Mouse (Mus musculus): ENCODE measurements around the gene Tjp1.

Tjp1 gene

DNA sequence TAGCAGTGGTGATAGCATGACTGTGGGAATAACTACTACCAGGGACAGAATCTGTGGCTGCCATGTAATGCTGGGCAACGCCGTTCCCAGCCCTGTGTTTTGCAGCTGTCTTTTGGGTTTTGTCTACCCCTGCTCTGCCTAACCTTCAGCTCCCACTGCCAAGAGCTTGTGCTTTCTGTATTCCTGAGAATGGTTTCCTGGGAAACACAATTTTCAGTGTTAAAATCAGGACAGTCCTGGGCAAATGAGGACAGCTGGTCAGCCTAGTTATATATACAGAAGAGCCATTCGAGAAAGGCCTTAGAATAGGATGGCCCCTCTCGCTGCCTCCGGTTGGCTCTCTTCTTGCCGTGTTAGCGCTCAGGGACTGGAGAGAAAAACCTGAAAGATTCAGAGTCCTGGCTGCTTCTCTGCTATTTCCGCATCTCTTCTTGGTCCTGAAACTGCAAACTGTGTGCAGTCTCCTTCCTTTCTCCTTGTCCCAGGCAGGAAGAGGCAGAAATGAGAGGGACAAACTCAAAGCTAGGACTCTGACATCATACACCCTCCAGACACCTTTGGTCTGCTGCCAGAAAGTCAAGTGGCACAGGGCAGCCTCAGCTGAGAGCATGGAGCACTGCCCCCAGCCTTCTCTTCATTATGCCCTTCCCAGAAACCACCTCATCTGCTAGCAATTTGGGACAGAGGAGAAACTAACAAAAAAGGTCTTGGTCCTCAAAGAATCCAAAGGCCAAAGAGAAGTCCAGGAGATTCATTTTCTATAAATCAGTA lies 139.2 kb downstream of the Tjp1 start:
- DNase-seq (ENCODE audit: low spot score): no peak

- DNase-seq (ENCODE audit: low spot score): no peak
These were observed 139.9 kb downstream of the Tjp1 start for GRCm38 (mm10) chr7:65387560-65388175.

DNA sequence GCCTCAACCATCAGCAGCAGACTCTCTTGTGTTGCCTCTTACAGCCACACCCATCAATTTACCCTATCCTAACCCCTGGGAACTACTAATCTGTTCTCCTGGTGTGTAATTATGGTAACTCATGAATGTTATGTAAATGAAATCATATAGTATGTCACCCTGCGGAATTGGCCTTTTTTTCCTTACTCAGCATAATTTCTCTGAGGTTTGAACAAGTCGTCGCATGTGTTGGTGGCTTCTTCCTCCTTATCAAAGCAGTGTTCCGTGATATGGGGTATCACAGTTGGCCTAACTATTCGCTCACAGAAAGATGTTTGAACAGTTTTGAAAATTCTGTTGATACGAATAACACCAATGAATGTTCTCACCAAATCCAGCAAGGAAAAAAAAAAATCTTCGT lies 142.8 kb downstream of the Tjp1 start:
- DNase-seq (ENCODE audit: low spot score): no peak

DNA sequence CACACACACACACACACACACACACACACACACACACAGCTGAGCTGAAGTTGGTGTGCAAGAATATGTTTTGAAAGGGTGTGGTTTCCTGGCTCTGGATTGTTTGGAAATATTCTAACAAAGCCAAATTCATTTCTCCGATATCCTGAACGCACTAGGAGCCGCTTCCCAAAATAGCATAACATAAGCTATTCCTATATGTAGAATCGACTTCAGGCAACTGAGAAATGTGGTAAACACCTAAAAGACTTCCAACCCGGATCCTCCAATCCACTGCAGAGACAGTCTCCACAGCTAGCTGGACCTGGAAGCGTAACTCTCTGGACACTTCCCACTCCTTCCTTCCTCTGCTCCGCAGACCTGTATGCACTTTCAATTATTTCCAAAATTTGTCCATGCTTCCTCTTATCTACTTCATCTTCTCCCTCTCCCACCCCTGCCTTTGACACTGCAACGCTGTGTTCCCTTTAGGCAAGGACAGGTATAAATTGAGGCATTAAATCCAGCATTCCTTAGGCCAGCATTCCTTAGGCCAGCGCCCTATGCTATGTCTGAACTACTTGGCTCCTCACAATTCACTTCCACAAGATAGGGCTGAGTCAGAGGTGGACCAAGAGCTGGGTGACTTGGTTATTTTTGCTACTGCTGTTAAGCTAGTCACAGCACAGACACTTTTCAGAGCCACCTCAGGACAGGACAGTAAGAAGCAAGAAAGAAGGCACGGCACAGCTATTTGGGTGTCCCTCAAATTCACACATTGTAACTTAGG lies 144.9 kb downstream of the Tjp1 start:
- no peak for DNase-seq (ENCODE audit: low spot score)

GRCm38 (mm10) chr7:65381896-65382295 lies 145.7 kb downstream of the Tjp1 start:
- no peak for DNase-seq (ENCODE audit: low spot score)

DNA sequence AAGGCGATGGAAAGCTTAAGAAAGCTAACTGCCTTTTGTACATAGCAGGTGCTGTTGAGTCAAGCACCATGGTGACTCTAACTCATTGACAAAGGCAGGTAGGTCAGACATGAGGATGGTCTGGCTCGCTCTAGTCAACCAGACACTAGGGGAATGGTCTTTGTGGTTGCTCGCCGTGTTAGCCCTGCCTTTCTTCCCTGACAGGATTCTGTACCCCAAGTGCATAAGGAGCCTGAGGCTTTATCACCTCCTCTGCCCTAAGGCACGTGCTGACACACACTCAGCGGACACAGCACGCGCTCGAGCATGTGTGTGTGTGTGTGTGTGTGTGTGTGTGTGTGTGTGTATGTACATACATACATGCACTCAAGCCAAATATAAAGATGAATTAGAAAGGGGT lies 146.9 kb downstream of the Tjp1 start:
- no peak for DNase-seq (ENCODE audit: low spot score)

DNA sequence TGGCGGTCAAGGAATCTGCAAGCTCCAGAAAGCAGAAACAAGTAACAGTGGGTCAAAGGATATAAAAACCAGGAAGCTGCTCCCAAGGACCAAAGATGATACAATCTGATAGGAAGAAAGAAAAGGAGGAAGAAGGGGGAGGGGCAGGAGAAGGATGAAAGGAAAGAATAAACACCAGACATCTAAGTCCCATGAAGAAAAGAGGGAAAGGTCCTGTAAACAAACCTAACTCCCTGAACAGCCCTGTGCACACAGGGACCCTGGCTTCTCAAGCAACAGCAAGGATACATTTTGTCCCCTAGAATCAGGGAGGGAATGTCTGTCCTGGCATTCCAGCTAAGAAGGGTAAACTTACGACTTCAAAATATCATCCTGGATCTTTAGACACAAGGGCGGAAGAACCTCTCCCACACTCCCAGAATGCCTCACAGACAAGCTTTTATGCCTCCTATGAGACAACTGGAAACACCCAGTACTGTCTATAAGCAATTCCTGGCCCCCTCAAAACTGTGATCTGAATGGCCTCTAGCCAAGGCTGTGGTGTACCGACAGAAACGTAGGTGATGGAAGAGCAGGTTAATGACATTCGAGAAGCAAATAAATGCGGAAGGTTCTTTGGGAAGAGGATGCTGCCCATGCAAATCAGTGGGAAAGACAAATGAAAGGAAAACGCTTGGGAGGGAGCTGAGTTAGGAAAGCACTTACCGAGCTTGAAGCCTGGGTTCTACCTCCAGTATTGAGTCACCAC lies 148.6 kb downstream of the Tjp1 start:
- DNase-seq (ENCODE audit: low spot score): no peak

DNA sequence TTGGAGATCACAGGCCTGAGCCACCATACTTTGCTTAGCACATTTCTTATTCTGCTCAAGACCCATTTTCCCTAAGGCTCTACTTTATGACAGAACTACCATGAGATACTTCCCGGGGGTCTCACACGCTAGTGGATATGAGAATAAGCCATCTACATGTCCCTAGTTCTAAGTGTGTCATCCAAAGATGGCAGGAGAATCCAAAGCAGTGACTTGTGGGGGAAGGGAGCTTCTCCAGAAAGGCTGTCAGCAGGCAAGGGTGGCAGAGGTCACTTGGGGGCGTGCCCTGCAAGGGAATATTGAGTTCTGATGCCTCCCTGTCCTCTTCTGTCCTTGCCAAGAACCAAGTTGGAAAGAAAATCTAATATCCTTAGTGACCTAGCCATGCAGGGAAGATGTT lies 150.1 kb downstream of the Tjp1 start:
- DNase-seq (ENCODE audit: low spot score): no peak

GRCm38 (mm10) chr7:65375621-65376020 lies 152.0 kb downstream of the Tjp1 start:
- no peak for DNase-seq (ENCODE audit: low spot score)

DNA sequence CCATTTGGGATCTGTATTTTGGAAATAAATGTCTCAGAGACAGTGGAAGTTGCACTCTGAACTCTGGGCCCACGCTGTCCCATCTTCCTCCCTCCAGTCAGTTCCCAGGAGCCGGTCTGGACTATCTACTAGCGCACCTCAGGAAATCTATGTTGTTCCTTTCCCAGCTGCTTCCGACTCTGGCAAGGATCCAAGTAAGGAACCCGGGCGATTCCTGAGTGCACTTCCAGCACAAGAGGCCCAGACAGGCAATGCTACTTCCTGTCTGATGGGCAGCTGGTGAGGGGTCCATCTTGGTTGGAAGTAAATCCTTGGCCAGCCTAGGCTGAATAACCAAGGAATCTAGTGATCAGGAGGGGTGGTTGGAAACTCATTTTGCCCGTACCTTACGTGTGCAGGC lies 152.4 kb downstream of the Tjp1 start:
- DNase-seq (ENCODE audit: low spot score): no peak

GRCm38 (mm10) chr7:65373336-65373735 lies 154.2 kb downstream of the Tjp1 start:
- no peak for DNase-seq (ENCODE audit: low spot score)

DNA sequence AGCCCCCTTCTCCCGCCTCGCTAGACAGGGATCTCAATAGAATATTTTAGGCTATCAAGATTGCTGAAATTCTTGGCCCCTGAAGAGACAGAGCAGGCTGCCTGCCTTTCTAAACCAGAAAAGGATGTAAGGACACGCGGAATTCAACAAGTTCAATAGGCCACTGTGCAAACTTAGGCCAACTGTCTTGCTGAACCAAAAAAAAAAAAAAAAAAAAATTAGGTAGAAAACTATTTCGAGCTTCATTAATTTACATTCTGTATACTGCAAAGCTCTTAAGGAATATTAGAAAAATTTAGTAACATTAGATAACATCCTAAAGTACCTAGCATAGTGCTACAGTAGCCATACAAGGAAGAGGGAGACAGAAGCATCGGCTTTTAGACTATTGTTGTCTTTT lies 155.8 kb downstream of the Tjp1 start:
- no peak for DNase-seq (ENCODE audit: low spot score)

- DNase-seq (ENCODE audit: low spot score): peak; percentile 95
These were observed 156.6 kb downstream of the Tjp1 start for GRCm38 (mm10) chr7:65370787-65371616.

- DNase-seq (ENCODE audit: low spot score): peak; percentile 65
These were observed 157.2 kb downstream of the Tjp1 start for GRCm38 (mm10) chr7:65370381-65370786.

- DNase-seq (ENCODE audit: low spot score): no peak
These were observed 158.5 kb downstream of the Tjp1 start for GRCm38 (mm10) chr7:65369101-65369500.

GRCm38 (mm10) chr7:65367386-65368245 lies 160.0 kb downstream of the Tjp1 start:
- DNase-seq (ENCODE audit: low spot score): no peak

DNA sequence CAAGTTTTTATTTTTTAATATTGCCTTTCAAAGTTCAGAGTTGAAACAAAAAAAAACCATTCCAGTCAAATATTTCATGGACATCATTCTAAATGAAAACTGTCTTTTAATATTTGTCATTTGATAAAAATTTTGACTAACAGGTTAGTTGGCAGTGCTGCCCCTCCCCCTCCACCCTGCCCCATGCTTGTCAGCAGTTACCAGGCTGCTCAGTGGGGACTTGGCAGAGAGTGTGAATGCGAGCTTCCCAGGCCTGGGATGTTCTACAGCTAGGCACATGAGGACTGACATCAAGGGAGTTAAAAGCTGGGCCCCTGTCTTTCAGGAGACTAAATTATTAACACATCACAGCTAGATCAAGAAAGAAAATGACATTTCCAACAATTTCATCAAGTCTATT lies 161.4 kb downstream of the Tjp1 start:
- no peak for DNase-seq (ENCODE audit: low spot score)

DNA sequence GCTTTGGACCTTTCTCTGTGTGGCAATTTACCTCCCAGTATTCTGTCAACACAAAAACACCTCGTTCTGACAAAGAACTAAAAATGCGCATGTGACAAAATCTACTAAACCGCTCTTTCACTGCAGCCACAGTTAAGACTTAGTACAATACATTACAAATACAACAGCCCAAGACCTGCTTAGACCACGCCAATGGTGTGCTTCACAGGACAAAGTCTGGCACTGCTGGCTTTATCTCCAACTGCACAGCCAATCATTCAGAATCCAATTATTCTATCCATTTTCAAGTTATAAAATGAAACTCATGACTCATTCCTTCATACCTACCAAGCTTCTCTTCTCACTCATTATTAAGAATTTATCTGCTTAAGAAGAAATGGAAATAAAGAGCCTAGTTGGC lies 162.0 kb downstream of the Tjp1 start:
- DNase-seq (ENCODE audit: low spot score): no peak

DNA sequence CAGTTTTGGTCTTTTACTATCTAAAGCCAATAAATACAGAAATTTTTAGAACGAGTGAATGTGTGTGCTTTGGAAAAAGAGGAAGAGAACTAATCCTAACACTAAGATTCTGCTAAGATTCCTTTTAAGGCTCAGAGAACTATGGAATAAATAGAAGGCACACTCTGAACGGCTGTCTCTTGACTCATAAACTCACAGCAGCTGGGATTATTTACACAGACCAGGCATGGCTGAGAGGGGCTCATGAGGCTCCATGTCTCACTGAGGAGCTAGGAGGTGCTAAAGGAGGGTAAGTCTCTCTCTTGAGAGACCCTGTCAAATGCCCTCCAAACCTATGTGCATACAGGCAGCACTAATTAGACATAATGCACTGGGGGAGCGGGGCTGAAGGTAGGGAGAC lies 167.3 kb downstream of the Tjp1 start:
- no peak for DNase-seq (ENCODE audit: low spot score)

DNA sequence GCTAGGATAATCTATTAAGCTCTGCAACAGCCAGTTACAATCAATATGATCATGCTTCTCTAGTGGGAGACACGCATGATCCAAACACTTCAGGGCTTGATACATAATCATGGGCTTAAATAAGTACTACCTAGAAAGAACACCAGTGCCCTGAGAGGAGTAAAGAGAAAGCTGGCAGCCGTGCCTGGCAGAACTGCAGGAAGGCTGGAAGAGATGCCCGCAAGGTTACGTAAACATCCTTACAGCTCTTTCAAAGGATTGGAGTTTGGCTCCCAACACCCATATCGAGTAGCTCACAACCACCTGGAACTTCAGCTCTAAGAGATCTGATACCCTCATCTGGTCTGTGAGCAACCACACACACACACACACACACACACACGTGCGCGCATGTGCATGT lies 167.8 kb downstream of the Tjp1 start:
- no peak for DNase-seq (ENCODE audit: low spot score)

- DNase-seq (ENCODE audit: low spot score): peak; percentile 49
These were observed 170.0 kb downstream of the Tjp1 start for GRCm38 (mm10) chr7:65357538-65357937.
